Mouse (Mus musculus) liver, embryonic 14.5 days (tissue): ENCODE data around the gene 1700001C19Rik.

Experiments
- CTCF ChIP-seq: IDR thresholded peaks from 2 replicates; pipeline ENCODE4 v1.5.1; 2016; ENCODE audit warnings: antibody characterized with exemption, low read depth, control low read depth
- EP300 ChIP-seq: IDR thresholded peaks from 2 replicates; pipeline ENCODE4 v1.6.1; 2016; ENCODE audit warnings: antibody characterized with exemption, low read depth

GRCm38 (mm10) chr17:47438611-47439010 is 1.4 kb upstream of the 1700001C19Rik start:
- TF ChIP-seq CTCF (no peak), EP300 (no peak)
